Mouse (Mus musculus): ENCODE data around the gene Bcor. TPM values are rescaled to one million over a fixed set of nuclear protein-coding genes. Genes with fewer than 3 reads are reported as not detected.

Gene Bcor
- total RNA-seq, 1 experiment = 32.9 TPM

- H3K36me3 ChIP-seq (ENCODE audit: control insufficient read depth, insufficient read depth, low read length, poor library complexity, severe bottlenecking) = no peaks in the 10 kb centered on the region
- H3K9ac ChIP-seq (ENCODE audit: insufficient read depth, low read depth, low read length, poor library complexity, severe bottlenecking) = peak overlapping the region; percentile 34
- DNase-seq (ENCODE audit: low read depth, low spot score) = no peak
- H3K4me1 ChIP-seq (ENCODE audit: control insufficient read depth in 2 of 2, insufficient read depth in 2 of 2, low read length in 2 of 2, poor library complexity in 1 of 2) = peaks cover 2 to 14% of the 10 kb centered on the region in 2 experiments; a peak in 1 of 4 replicates
- in situ Hi-C loops (cut with MboI; ENCODE audit: low sequenced_read_pairs in 2 of 2, unreplicated experiment in 2 of 2) = no loop called here
- H3K9me3 ChIP-seq (ENCODE audit: control insufficient read depth, insufficient read depth, low read depth, low read length) = no peaks in the 10 kb centered on the region
- peak overlapping the region in 1 of 2 experiments; percentile 34; a peak in 1 of 4 replicates for H3K4me3 ChIP-seq (ENCODE audit: insufficient read depth in 1 of 2, low read depth in 1 of 2, low read length in 2 of 2, poor library complexity in 1 of 2, severe bottlenecking in 1 of 2)
- peak overlapping the region; percentile 78 for H3K27ac ChIP-seq (ENCODE audit: insufficient read depth, low read depth, low read length, poor library complexity, severe bottlenecking)
- TF ChIP-seq MAFK (IDR thresholded peaks at IDR 0.05; ENCODE audit: insufficient read depth, low read depth, low read length) = no peak
Measured at GRCm38 (mm10) chrX:12151996-12152904, 7.9 kb downstream of the Bcor start.

GRCm38 (mm10) chrX:12151269-12151995, 8.7 kb downstream of the Bcor start:
- in situ Hi-C loops (cut with MboI; ENCODE audit: low sequenced_read_pairs in 2 of 2, unreplicated experiment in 2 of 2) = no loop called here
- Histone ChIP-seq H3K36me3 (ENCODE audit: control insufficient read depth, insufficient read depth, low read length, poor library complexity, severe bottlenecking) (no peaks in the 10 kb centered on the region), H3K4me3 (ENCODE audit: insufficient read depth in 1 of 2, low read depth in 1 of 2, low read length in 2 of 2, poor library complexity in 1 of 2, severe bottlenecking in 1 of 2) (peak overlapping the region in 1 of 2 experiments; percentile 34; a peak in 1 of 4 replicates), H3K9ac (ENCODE audit: insufficient read depth, low read depth, low read length, poor library complexity, severe bottlenecking) (peak overlapping the region; percentile 34), H3K9me3 (ENCODE audit: control insufficient read depth, insufficient read depth, low read depth, low read length) (no peaks in the 10 kb centered on the region), H3K27ac (ENCODE audit: insufficient read depth, low read depth, low read length, poor library complexity, severe bottlenecking) (no peak overlapping the region), H3K4me1 (ENCODE audit: control insufficient read depth in 2 of 2, insufficient read depth in 2 of 2, low read length in 2 of 2, poor library complexity in 1 of 2) (peaks cover 2 to 11% of the 10 kb centered on the region in 2 experiments; a peak in 1 of 4 replicates)
- no peak for TF ChIP-seq MAFK (IDR thresholded peaks at IDR 0.05; ENCODE audit: insufficient read depth, low read depth, low read length)
- TF ChIP-seq ZC3H11A (IDR thresholded peaks at IDR 0.05; ENCODE audit: borderline replicate concordance, low read depth, low read length) = no peak
- no peak for TF ChIP-seq ZNF384 (IDR thresholded peaks at IDR 0.05; ENCODE audit: low read depth, low read length)
- TF ChIP-seq HCFC1 (IDR thresholded peaks at IDR 0.05; ENCODE audit: borderline replicate concordance, insufficient read depth, low read length) = no peak
- no peak for TF ChIP-seq CHD2 (IDR thresholded peaks at IDR 0.05; ENCODE audit: low read depth, low read length)
- DNase-seq (ENCODE audit: low read depth, low spot score) = no peak

- DNase-seq (ENCODE audit: low read depth, low spot score) = no peak
- no peak overlapping the region for H3K27ac ChIP-seq (ENCODE audit: insufficient read depth, low read depth, low read length, poor library complexity, severe bottlenecking)
- TF ChIP-seq MAFK (IDR thresholded peaks at IDR 0.05; ENCODE audit: insufficient read depth, low read depth, low read length) (no peak), CHD2 (IDR thresholded peaks at IDR 0.05; ENCODE audit: low read depth, low read length) (no peak), ZNF384 (IDR thresholded peaks at IDR 0.05; ENCODE audit: low read depth, low read length) (no peak), HCFC1 (IDR thresholded peaks at IDR 0.05; ENCODE audit: borderline replicate concordance, insufficient read depth, low read length) (no peak), ZC3H11A (IDR thresholded peaks at IDR 0.05; ENCODE audit: borderline replicate concordance, low read depth, low read length) (no peak)
- H3K9ac ChIP-seq (ENCODE audit: insufficient read depth, low read depth, low read length, poor library complexity, severe bottlenecking) = no peak overlapping the region
- no peaks in the 10 kb centered on the region for H3K36me3 ChIP-seq (ENCODE audit: control insufficient read depth, insufficient read depth, low read length, poor library complexity, severe bottlenecking)
- H3K4me3 ChIP-seq (ENCODE audit: insufficient read depth in 1 of 2, low read depth in 1 of 2, low read length in 2 of 2, poor library complexity in 1 of 2, severe bottlenecking in 1 of 2) = no peak overlapping the region
- in situ Hi-C loops (cut with MboI; ENCODE audit: low sequenced_read_pairs in 2 of 2, unreplicated experiment in 2 of 2) = no loop called here
- peaks cover 2 to 11% of the 10 kb centered on the region in 2 experiments; a peak in 1 of 4 replicates for H3K4me1 ChIP-seq (ENCODE audit: control insufficient read depth in 2 of 2, insufficient read depth in 2 of 2, low read length in 2 of 2, poor library complexity in 1 of 2)
- H3K9me3 ChIP-seq (ENCODE audit: control insufficient read depth, insufficient read depth, low read depth, low read length) = no peaks in the 10 kb centered on the region
Measured at GRCm38 (mm10) chrX:12150425-12150824, 9.7 kb downstream of the Bcor start.

- Histone ChIP-seq H3K9ac (ENCODE audit: insufficient read depth, low read depth, low read length, poor library complexity, severe bottlenecking) (no peak overlapping the region), H3K4me3 (ENCODE audit: insufficient read depth in 1 of 2, low read depth in 1 of 2, low read length in 2 of 2, poor library complexity in 1 of 2, severe bottlenecking in 1 of 2) (no peak overlapping the region), H3K4me1 (ENCODE audit: control insufficient read depth in 2 of 2, insufficient read depth in 2 of 2, low read length in 2 of 2, poor library complexity in 1 of 2) (peaks cover 0 to 3% of the 10 kb centered on the region in 2 experiments; a peak in 1 of 4 replicates), H3K9me3 (ENCODE audit: control insufficient read depth, insufficient read depth, low read depth, low read length) (no peaks in the 10 kb centered on the region), H3K27ac (ENCODE audit: insufficient read depth, low read depth, low read length, poor library complexity, severe bottlenecking) (no peak overlapping the region), H3K36me3 (ENCODE audit: control insufficient read depth, insufficient read depth, low read length, poor library complexity, severe bottlenecking) (no peaks in the 10 kb centered on the region)
- DNase-seq (ENCODE audit: low read depth, low spot score) = no peak
- TF ChIP-seq CHD2 (IDR thresholded peaks at IDR 0.05; ENCODE audit: low read depth, low read length) (no peak), MAFK (IDR thresholded peaks at IDR 0.05; ENCODE audit: insufficient read depth, low read depth, low read length) (no peak), HCFC1 (IDR thresholded peaks at IDR 0.05; ENCODE audit: borderline replicate concordance, insufficient read depth, low read length) (no peak), ZNF384 (IDR thresholded peaks at IDR 0.05; ENCODE audit: low read depth, low read length) (no peak), ZC3H11A (IDR thresholded peaks at IDR 0.05; ENCODE audit: borderline replicate concordance, low read depth, low read length) (no peak)
- in situ Hi-C loops (cut with MboI; ENCODE audit: low sequenced_read_pairs in 2 of 2, unreplicated experiment in 2 of 2) = no loop called here
Measured at GRCm38 (mm10) chrX:12146263-12146662, 13.9 kb downstream of the Bcor start.
